Mouse (Mus musculus): ENCODE results near the gene Nhej1. TPM values are rescaled to one million over a fixed set of nuclear protein-coding genes. Genes with fewer than 3 reads are reported as not detected.

Nhej1 gene
- total RNA-seq, 2 experiments from 2014 or later, result 0.77 to 4.0 TPM

DNA sequence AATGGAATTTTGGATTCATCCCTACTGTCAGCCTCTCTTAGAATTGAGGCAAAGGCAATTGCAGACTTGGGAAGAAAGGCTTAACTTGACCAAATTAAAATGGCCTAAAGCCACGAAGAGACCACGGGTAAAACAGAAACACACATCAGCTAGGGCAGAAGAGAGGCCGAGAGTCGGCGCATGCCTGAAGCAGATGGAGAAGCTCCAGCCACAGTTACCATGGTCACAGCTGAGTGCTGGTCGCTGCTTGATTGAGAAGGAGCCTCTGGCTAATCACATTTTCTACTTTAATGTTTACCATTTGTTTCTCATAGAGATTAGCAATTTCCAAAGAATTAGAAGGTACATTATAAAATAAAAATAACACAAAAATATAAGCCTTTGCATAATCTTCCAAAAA is 123.8 kb downstream of the Nhej1 start:
- ATAC-seq (replicated peaks; ENCODE audit: low FRiP score, poor library complexity, severe bottlenecking), result no peak

DNA sequence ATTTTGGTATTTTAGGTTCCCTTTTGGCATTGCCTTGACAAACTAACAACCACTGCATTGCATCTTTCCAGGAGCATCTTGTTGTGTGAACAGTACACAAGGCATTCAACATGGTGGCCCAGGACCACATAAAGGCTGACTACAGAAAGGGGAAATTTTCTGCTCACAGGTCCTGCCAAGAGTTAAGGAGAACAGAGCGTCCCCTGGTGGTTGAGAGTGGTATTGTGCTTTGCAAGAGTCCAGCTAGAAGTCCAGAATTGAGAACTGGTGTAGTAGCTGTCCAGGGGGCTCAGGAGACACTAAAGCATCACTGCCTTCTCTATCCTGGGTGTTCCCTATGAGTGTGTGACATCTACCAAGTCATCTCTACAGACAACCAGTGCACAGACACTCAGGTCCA is 124.5 kb downstream of the Nhej1 start:
- ATAC-seq (replicated peaks; ENCODE audit: low FRiP score, poor library complexity, severe bottlenecking), result no peak

DNA sequence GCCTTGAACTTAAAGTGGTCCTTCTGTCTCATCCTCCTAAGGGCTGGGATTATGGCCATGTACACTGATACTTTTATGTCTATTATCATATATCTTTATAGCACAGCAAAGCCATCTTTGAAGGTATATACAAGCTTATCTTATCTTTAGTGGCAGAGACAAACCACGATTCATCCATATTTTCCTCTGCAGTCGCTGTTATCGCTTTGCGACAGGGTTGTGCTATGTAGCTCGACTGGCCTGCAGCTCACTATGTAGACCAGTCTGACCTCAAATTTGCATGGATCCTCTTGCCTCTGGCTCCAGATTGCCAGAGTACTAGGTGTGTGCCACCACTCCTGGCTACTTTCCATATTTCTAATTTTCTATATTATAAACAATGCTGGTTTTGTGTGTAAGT is 125.8 kb downstream of the Nhej1 start:
- no peak for ATAC-seq (replicated peaks; ENCODE audit: low FRiP score, poor library complexity, severe bottlenecking)

DNA sequence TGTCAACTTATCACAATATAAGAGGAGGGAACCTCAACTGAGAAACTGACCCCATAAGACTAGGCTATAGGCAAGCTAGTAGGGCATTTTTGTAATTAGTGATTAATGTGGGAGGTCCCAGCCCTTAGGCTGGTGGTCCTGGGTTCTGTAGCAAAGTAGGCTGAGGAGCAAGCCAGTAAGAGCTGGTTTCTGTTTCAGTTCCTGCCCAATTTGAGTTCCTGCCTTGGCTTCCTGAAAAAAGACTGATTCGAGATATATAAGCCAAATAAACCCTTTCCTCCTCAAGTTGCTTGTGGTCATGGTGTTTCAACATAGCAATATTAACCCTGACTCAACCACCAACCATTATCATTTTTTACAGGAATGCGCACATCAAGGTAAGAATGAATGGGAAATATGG is 127.8 kb downstream of the Nhej1 start:
- no peak for ATAC-seq (replicated peaks; ENCODE audit: low FRiP score, poor library complexity, severe bottlenecking)

DNA sequence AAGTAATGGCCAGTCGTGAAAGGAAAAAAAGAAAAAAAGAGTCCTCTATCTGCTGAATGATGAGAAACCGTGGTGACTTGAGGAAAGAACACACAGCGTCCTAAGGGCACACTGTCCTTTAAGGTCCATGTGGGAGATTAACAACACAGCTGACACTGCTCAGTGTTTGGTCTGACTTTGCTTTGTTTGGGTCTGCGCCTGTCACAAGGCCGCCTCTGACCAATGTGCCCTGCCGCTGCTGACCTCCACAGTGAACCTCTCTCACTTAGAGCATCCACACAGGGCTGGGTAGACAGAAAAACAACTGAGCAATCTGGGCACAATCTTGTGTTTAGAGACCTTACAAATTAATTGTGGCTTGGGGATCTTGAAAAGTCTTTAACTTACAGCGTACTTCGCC is 148.0 kb downstream of the Nhej1 start:
- no peak for ATAC-seq (replicated peaks; ENCODE audit: low FRiP score, poor library complexity, severe bottlenecking)

DNA sequence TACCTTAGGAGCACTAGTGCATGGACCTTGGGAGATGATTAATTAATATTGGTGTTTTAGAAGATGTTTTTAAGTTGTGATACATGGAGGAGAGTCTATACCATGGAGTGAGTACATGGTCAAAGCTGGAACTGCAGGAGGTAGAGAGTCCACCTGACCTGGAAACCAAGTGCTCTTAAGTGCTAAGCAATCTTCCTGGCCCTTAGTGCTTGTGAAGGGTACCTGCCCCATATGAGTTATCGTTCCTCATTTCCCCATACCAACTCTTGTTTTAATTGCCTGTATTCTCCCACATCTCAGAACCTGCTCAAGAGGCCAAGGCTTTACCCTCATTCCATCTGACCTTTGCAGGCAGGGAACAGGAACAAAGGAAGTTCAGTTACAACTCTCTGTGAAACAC is 149.1 kb downstream of the Nhej1 start:
- no peak for ATAC-seq (replicated peaks; ENCODE audit: low FRiP score, poor library complexity, severe bottlenecking)

DNA sequence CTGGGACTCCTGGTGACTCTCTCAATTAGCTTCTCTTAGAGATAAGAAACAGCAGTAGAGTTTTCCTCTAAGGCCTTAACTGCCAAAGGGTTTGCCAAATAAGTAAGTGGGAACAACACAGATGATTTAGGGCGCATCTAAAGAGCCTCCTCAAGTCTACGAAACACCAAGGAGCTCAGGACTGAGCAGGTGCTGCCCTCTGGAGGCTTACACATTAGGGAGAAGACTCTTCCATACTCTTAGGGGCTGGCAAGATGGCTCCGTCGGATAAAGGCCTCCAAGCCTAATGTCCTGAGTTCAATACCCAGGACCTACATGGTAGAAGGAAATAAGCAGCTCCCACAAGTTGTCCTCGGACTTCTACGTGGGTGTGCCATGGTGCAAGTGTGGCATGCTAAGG is 151.4 kb downstream of the Nhej1 start:
- no peak for ATAC-seq (replicated peaks; ENCODE audit: low FRiP score, poor library complexity, severe bottlenecking)

DNA sequence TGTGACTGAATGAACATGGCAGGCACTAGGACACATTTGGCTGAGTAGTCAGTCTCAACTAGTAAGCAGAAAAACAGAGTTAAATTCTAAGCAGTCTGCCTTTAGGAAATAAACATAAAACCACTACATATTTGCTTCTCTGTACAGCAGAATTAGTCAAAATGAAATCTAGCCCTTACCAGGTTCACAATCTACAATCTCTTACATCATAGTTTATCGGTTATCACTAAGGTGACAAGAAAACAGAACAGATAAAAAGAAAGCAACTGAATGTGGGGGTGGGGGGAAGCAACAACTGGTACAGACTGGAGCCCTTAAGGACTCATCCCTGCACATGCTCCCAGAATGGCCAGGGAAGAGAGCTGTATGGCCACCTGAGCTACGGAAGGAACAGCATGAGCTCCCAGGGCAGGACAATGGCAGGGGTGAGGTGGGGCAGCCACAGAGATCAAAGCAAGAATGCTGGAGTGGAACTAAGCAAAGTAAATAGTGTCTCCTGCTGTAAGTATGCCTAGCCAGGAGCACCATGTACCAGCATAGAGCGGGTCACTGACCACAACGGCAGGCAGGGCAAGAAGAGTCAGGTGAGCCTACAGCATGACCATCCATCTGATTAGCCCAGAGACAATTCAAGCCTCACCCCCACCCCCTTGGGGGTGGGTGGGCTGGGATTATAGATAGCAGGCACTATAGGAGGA is 153.5 kb downstream of the Nhej1 start:
- ATAC-seq (replicated peaks; ENCODE audit: low FRiP score, poor library complexity, severe bottlenecking), result no peak

DNA sequence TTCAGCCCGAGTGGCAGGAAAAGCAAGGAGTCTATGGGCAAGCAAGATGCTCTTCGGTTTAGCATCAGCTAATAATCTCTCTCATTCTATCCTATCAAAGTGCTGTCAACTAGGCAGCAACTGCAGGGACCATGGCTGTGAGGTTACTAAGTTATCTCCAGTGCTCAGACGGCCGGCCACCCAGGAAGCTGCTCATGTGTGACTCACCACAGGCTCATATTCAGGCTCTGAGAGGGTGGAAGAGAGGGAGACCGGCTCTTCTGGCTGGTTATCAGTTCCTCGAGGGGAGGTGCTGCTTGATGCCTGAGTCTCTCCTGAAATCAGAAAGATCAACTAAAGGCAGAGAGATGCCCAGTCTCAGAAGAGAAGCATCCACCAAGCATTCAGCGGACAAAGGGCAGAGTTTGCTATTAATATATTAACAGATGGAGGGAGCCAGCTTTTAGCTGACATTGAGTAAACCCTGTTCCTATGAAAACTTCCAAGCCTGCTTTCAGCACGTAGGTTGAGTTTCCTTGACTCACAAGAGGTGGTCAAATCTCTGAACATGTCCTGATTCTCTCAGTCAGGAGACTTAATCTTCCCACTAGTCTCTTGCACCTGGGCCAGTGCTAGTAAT is 156.9 kb downstream of the Nhej1 start:
- ATAC-seq (replicated peaks; ENCODE audit: low FRiP score, poor library complexity, severe bottlenecking), result no peak

DNA sequence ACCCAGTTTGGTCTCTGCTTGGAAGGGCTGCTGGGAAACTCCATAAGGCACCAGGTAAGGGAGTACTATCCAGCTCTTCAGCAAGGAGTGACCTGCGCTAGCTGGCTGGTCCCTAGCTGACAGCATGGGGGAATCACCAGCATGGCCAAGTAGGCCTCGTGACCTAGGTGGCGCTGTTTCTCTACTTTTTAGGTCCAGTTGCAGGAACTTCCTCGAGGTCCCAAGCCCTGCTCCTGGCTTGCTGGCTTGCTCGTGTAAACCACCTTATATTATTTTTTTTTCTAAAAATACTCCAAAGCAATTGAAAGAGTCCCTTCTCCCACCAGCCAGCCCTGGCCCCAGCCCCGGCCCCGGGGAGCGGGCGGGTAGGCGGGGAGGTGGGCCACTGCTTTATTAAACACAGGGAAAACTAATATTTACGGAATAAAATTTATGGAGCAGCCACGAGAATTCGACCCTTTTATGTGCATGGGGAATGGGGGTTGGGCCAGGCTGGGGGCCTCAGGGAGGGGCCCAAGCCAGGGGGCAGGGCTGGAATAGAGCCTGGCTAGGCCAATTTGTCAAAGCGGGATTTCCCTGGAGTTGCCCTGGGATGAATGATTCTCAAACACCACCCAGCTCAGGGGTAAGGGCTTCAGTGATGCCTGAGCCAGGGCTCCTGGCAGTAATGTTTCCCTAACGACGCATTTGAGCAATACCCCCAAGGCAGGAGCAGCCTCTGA is 160.3 kb downstream of the Nhej1 start:
- no peak for ATAC-seq (replicated peaks; ENCODE audit: low FRiP score, poor library complexity, severe bottlenecking)

DNA sequence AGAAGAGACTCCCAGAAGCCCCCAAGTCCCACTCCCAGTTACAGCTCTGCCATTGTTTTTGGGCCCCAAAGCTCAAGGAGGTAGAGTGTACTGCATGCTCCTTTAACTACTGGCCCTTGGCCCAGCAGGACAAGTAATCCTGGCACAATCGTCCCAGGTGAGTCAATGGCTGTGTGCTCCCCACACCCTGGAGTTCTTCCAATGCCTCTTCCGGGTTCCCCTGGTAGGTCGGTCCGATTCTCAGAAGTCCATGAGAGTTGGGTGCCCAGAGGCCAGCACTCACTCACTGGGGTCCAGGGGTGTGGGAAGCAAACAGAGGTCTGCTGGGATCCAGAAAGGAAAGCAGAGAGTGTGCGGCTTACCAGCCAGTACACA is 162.2 kb downstream of the Nhej1 start:
- no peak; the same call in 1 of the 2 replicates for ATAC-seq (replicated peaks; ENCODE audit: low FRiP score, poor library complexity, severe bottlenecking)

DNA sequence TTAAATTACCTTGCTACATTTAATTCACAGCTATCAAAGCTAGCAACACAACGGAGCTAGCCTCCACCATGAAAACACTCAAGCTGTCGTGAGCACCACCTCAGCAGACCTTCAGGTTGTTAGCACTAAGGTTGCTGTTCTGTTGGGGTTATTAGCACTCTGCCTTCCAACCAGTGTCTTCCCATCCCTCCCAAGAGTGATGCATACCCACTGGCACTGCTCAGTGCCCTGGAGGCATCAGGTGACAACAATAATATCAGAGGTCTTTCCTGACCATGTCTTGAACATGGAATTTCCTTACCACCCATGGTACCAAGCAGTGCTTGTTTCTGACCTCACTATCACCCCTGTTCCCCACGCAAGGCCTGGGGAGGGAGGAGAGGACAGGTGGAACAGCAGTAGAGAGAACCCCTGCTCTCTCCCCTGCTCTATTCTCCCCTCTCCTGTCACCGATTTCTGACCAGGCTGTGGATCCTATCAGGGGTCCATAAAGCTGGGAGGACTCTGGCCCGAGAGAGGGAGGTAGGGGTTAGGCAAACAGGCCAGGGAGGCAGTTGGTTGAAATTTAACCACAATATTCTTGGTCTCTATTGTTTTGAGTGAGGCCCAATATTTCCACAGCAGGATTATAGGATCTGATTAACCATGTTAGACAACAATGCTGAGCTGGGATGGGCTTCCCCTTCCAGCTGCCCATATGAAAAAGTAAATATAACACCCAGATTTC is 162.7 kb downstream of the Nhej1 start:
- ATAC-seq (replicated peaks; ENCODE audit: low FRiP score, poor library complexity, severe bottlenecking), result no peak

DNA sequence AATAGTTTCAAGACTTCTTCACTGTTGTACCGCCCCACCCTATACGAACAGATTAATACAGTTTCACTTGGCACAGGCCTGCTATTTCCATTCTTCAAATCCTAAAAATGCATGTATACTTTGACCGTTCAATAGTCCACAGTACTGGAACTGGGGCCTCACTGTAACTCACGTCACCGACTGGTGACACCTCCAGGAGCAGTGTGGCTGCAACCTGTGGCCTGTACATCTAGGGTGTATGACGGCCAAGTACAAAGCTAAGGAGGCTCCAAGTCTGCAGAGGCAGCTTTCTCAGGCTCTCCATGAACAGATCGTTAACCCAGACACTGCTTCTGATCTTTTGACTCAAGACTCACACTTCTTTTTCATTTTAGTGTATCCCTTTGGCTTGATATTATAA is 163.3 kb downstream of the Nhej1 start:
- ATAC-seq (replicated peaks; ENCODE audit: low FRiP score, poor library complexity, severe bottlenecking), result no peak

DNA sequence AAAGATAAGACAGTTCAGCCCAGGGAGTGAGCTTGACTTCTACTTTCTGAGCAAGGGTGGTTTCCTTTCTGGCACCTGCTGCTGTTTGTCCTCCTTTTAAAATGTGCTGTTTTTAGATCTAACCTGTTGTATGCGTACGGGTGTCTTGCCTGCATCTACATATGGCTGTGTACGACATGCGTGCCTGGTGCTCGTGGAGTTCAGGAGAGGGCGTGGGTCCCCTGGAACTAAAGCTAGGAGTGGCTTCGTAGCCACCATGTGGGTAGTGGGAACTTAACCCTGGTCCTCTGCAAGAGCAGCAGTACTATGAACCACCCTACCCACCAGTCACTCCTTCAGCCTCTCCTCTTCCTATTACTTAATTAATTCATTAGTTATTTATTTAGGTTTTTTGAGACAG is 164.9 kb downstream of the Nhej1 start:
- no peak for ATAC-seq (replicated peaks; ENCODE audit: low FRiP score, poor library complexity, severe bottlenecking)

DNA sequence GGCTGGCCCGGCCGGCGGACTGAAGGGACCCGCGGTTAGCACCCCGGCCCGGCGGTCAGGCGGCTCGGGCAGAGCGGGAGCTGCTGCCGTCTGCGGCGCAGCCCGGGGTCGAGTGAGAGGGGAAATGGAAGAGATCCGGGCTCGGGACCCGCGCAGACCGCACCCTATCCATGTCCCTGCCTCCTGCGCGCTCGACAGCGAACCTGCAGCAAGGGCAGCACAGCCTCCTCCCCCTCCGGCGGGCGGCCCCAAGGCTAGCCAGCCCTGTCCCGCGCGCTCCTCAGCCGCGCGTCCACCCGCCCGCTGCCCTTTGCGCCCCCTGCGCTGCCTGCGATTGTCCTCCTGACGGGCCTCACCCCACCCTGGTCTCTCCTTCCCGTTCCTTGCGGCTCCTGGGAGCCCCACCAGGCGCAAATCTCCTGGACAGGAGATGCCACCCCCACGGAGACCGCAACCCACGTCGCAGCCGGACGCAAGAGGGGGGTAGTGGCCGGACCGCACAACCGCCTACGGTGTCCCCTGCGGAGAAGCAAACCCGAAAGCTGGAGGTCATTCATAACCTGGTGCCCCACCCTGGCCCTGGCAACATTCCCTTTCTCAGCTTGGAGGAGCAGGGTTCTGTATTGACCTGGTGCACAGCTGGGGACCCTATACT is 173.3 kb downstream of the Nhej1 start, which contains the start of gene Ihh:
Ihh (minus strand) TSS at position 117 of the 655 bp plus-strand sequence.
- no peak for ATAC-seq (replicated peaks; ENCODE audit: low FRiP score, poor library complexity, severe bottlenecking)

DNA sequence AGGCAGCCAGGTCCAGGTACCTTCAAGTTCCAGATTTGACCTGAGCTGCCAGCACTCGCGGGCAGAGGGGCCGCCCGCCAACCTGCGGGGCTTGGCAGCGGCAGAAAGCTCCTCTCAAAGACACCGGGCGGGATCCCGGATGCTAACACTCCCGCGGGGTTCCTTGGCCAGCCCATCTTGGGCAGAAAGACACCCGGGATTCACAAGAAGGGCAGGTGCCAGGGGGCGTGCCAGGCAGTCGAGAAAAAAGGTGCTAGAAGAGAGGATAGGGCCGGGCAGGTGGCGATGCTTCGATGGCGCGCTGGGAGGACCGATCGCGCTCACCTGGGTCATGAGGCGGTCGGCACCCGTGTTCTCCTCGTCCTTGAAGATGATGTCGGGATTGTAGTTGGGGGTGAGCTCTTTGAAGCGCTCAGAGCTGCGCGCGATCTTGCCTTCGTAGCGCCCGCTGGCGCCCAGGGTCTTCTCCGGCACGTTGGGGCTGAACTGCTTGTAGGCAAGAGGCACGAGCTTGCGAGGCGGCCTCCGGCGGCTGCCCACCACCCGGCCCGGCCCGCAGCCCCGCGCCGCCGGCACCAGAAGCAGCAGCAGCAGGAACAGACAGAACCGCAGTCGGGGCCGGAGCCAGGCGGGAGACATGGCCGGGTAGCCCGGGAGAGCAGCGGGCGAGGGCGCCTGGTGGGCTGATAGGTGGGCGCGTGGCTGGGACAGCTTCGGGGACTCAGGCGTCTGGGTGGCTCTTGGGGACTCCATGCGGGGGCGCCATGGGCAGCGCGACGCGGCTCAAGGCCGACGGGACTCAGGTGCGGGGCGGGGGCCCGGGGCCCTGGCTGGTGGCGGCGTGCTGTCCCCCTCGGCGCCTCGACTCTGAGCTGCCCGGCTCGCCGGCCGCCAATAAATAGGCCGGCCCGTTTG is 174.2 kb downstream of the Nhej1 start:
- ATAC-seq (replicated peaks; ENCODE audit: low FRiP score, poor library complexity, severe bottlenecking), result no peak

DNA sequence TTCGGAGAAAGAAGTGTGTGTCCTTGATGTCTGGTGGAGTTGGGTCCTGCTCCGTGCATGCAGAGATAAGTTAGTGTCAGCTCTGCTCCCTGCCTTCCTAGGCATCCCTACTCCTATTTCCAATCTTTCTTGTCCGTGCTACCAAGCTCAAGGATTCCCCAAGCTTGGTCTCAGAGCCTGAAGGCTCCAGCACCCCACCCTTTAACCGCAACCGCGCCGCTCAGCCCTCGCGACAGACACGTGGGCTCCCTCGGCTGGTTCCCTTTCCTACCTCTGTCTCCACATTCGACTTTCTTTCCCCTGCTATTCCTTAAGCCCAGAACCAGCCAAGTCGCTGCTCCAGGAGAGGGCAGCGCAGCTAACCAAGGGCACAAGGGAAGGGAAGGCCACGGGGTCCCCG is 174.9 kb downstream of the Nhej1 start:
- ATAC-seq (replicated peaks; ENCODE audit: low FRiP score, poor library complexity, severe bottlenecking), result no peak

DNA sequence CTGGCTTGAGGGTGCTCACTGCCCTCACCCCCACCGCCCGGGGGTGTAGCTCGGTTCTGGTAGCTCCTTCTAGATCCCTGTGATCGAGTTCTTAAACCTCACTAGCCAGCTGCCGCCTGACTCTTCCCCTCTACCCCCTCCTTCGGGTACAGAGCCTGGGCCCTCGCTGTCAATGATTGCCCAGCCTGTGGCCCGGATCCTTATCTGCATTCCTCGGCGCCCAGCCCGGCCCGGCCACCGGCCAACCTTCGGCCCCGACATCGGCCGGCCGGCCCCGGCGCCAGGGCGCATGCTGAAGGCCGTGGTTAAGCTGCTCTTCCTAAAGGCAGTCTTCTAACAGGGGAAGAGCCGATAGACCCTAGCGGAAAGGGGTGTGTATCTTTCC is 175.3 kb downstream of the Nhej1 start:
- ATAC-seq (replicated peaks; ENCODE audit: low FRiP score, poor library complexity, severe bottlenecking), result no peak

Data from erythroblast, adult 5-6 weeks (primary cell).